Mouse (Mus musculus) adrenal gland, postnatal 25 days (tissue): ENCODE data around the gene Cfl1. TPM values are rescaled to one million over a fixed set of nuclear protein-coding genes. Genes with fewer than 3 reads are reported as not detected.
A peak's percentile ranks its signal among the peaks of the same experiment; 100 is the strongest.

Experiments
- DNase-seq: peaks from one replicate; pipeline ENCODE4 v3.0.0; 2021; ENCODE audit warnings: mixed read lengths
- long read RNA-seq: library from polyadenylated mRNA; stranded (forward); transcript quantifications from one replicate; pipeline ENCODE4 v2.0.0, GENCODE M21; 2021
- total RNA-seq: library from RNA; stranded (reverse); gene quantifications from 2 replicates; pipeline ENCODE4 v1.2.3, GENCODE M21; 2021

The Cfl1 gene
- total RNA-seq: 625 and 632 TPM in 2 replicates
- long read RNA-seq, transcript Cfl1-202 (4 exons, 2,354 nt): major isoform, 123 of 248 reads
- long read RNA-seq, partial matches to known transcripts: 123 of 248 reads
- long read RNA-seq, other reads (novel, unspliced or antisense): 2 of 248 reads

- peak; percentile 91 for DNase-seq
Observed at GRCm38 (mm10) chr19:5490313-5490897, at the start of gene Cfl1. TSS of gene Cfl1 (plus strand) at chr19:5490455.

GRCm38 (mm10) chr19:5444371-5444908 lies 45.8 kb upstream of the Cfl1 start:
- DNase-seq: no peak

- DNase-seq: no peak
Observed at GRCm38 (mm10) chr19:5444954-5445353, 45.3 kb upstream of the Cfl1 start.

GRCm38 (mm10) chr19:5445747-5446146 lies 44.5 kb upstream of the Cfl1 start:
- DNase-seq: no peak

- peak; percentile 73 for DNase-seq
Observed at GRCm38 (mm10) chr19:5447515-5448353, 42.5 kb upstream of the Cfl1 start, which contains the start of gene Fosl1. TSS of gene Fosl1 (plus strand) at chr19:5447547.

- peak; percentile 55 for DNase-seq
Observed at GRCm38 (mm10) chr19:5448354-5449150, 41.7 kb upstream of the Cfl1 start.

- DNase-seq: no peak
Observed at GRCm38 (mm10) chr19:5449673-5450072, 40.6 kb upstream of the Cfl1 start.

GRCm38 (mm10) chr19:5451766-5452165 lies 38.5 kb upstream of the Cfl1 start:
- DNase-seq: no peak

- no peak for DNase-seq
Observed at GRCm38 (mm10) chr19:5455037-5455436, 35.2 kb upstream of the Cfl1 start.

- DNase-seq: no peak
Observed at GRCm38 (mm10) chr19:5455568-5455967, 34.7 kb upstream of the Cfl1 start.

GRCm38 (mm10) chr19:5456241-5456921 lies 33.9 kb upstream of the Cfl1 start:
- DNase-seq: no peak

- peak; percentile 95 for DNase-seq
Observed at GRCm38 (mm10) chr19:5456922-5457745, 33.1 kb upstream of the Cfl1 start.

GRCm38 (mm10) chr19:5457746-5458442 lies 32.4 kb upstream of the Cfl1 start, which contains the start of gene Ccdc85b:
TSS of gene Ccdc85b (minus strand) at chr19:5457894.
- DNase-seq: no peak

GRCm38 (mm10) chr19:5459019-5459418 lies 31.2 kb upstream of the Cfl1 start:
- DNase-seq: no peak

- DNase-seq: no peak
Observed at GRCm38 (mm10) chr19:5459896-5460295, 30.4 kb upstream of the Cfl1 start.

- peak; percentile 84 for DNase-seq
Observed at GRCm38 (mm10) chr19:5460465-5460911, 29.8 kb upstream of the Cfl1 start, which contains the start of gene Fibp. TSS of gene Fibp (plus strand) at chr19:5460615.

- DNase-seq: no peak
Observed at GRCm38 (mm10) chr19:5461411-5461810, 28.8 kb upstream of the Cfl1 start.

- DNase-seq: no peak
Observed at GRCm38 (mm10) chr19:5463212-5463611, 27.0 kb upstream of the Cfl1 start.

- peak; percentile 44 for DNase-seq
Observed at GRCm38 (mm10) chr19:5463791-5464562, 26.3 kb upstream of the Cfl1 start.
